In the genomic region with DNA sequence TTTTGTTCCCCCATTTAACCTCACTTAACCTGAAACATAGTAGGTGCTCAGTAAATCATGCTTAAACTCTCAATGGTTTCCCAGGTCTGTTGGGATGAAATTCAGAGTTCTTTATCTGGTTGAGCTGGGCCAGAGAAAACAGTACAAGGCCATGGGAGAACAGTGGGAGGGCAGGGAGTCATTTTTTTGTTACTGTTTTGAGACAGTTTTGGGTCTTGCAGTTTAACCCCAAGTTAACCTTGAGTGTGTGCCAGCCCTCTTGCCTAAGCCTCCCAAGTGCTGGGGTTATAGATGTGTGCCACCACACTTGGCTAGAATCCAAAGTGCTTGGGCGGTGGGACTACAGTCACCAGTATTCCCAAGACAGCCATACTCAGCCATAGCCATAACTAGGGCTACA, we compare ENCODE assay signal across 16 mouse cellular contexts. TPM values are rescaled to one million over a fixed set of nuclear protein-coding genes. Genes with fewer than 3 reads are reported as not detected.
DNase-seq lines count a peak whose midpoint lies in the region; ATAC-seq and TF ChIP-seq lines count a peak whose summit lies in the region.
"Had no signal": no experiment of that assay in that cellular context is flagged by ENCODE, and none has a peak within 500 bp of the region (broad histone marks: within the 10 kb centered on the region; RNA-seq: fewer than 3 reads in every experiment).

No protein-coding gene starts in this region.

- WGBS in liver, adult 2 months, result 15% methylated on average over 1 of the region's 1 CpGs
- 78% methylated on average over 1 of the region's 1 CpGs for WGBS in liver, embryonic 11.5 days

- no peaks in the 10 kb centered on the region for H3K27me3 ChIP-seq in liver, adult 2 months (ENCODE audit: control insufficient read depth, insufficient read depth, low read length)
- H3K27me3 ChIP-seq in liver, embryonic 11.5 days (replicated peaks; ENCODE audit: control insufficient read depth, insufficient read depth, low read length), result no peaks in the 10 kb centered on the region
- H3K27me3 ChIP-seq: midbrain, embryonic 12.5 days had no signal

- no peak overlapping the region for H3K4me3 ChIP-seq in liver, adult 2 months (ENCODE audit: insufficient read depth, low read depth, low read length)
- H3K4me3 ChIP-seq in liver, embryonic 11.5 days (ENCODE audit: low read depth, low read length), result no peak overlapping the region
- H3K4me3 ChIP-seq: midbrain, embryonic 12.5 days; myocyte had no signal

- H3K4me1 ChIP-seq in liver, adult 2 months (ENCODE audit: control insufficient read depth, insufficient read depth, low read length), result peaks cover 23% of the 10 kb centered on the region
- H3K4me1 ChIP-seq in liver, embryonic 11.5 days (replicated peaks; ENCODE audit: control insufficient read depth, insufficient read depth, low read length), result peaks cover 29% of the 10 kb centered on the region
- H3K4me1 ChIP-seq: midbrain, embryonic 12.5 days had no signal

- DNase-seq in liver, adult 2 months (ENCODE audit: extremely low read depth, low read depth, low spot score), result peak; percentile 67
- DNase-seq in liver, result no peak
- DNase-seq in adrenal gland, adult 2 months, result peak; percentile 83
- DNase-seq in liver, embryonic 11.5 days (ENCODE audit: low spot score), result no peak
- peak; percentile 79 for DNase-seq in testis, postnatal 14 days (ENCODE audit: low spot score)
- DNase-seq in left cerebral cortex, adult 9 months (ENCODE audit: low spot score in 2 of 2), result no peak
- no peak for DNase-seq in kidney, postnatal 25 days
- DNase-seq: cerebellum, adult 9-11 months; lung, postnatal 14 days had no signal

- no peak; the same call in 1 of the 2 replicates for ATAC-seq in liver, embryonic 11.5 days (replicated peaks; ENCODE audit: low FRiP score)

- H3K9me3 ChIP-seq in liver, embryonic 11.5 days (ENCODE audit: control insufficient read depth, low read length), result no peaks in the 10 kb centered on the region
- H3K9me3 ChIP-seq: midbrain, embryonic 12.5 days had no signal

- H3K9ac ChIP-seq in liver, adult 2 months (ENCODE audit: low read depth, low read length), result no peak overlapping the region
- H3K9ac ChIP-seq in liver, embryonic 11.5 days (ENCODE audit: low read depth, low read length), result no peak overlapping the region
- H3K9ac ChIP-seq: midbrain, embryonic 12.5 days had no signal

- peaks cover 20% of the 10 kb centered on the region for H3K79me2 ChIP-seq in liver, adult 2 months (ENCODE audit: control insufficient read depth, insufficient read depth, low read length)

- no peak for TF ChIP-seq CTCF in liver, adult 2 months (IDR thresholded peaks at IDR 0.05; ENCODE audit: low read depth, low read length)

- H3K36me3 ChIP-seq in liver, adult 2 months (ENCODE audit: control insufficient read depth, insufficient read depth, low read length), result 0 out of 2 replicates have a peak, but pooled peaks cover 2% of the 10 kb centered on the region
- no peaks in the 10 kb centered on the region for H3K36me3 ChIP-seq in liver, embryonic 11.5 days (ENCODE audit: control insufficient read depth, insufficient read depth, low read length)

- no peak overlapping the region for H3K27ac ChIP-seq in liver, adult 2 months (replicated peaks; ENCODE audit: insufficient read depth, low read depth, low read length)
- H3K27ac ChIP-seq in liver, embryonic 11.5 days (ENCODE audit: low read depth, low read length), result no peak overlapping the region
- H3K27ac ChIP-seq: midbrain, embryonic 12.5 days had no signal

- peak overlapping the region; percentile 46; the same call in 1 of the 2 replicates for H3K4me2 ChIP-seq in liver, embryonic 11.5 days
- H3K4me2 ChIP-seq: midbrain, embryonic 12.5 days had no signal

- no peak for TF ChIP-seq POLR2A in liver, adult 2 months (IDR thresholded peaks at IDR 0.05; ENCODE audit: extremely low read depth, insufficient read depth, low read length)

RNA-seq across cellular contexts. Expression of gene Trim26, which starts 7.8 kb away (rescaled TPM):
- total RNA-seq in liver, adult 2 months (2014; rRNA removed), result 13.5 and 14.0 TPM in 2 replicates
- 25.8 and 27.0 TPM in 2 replicates for polyA plus RNA-seq in liver, adult 2 months (2012; rRNA removed)
- total RNA-seq in adrenal gland, adult 2 months (2021), result 10 to 100 TPM; 49.1 to 54.6 TPM
- polyA plus RNA-seq in adrenal gland, adult 2 months (2012; rRNA removed), result 38.8 and 40.9 TPM in 2 replicates
- polyA plus RNA-seq in liver, embryonic 11.5 days (2014; fragmentation: Nextera tagmentation; extraction: Ambion mirVana), result 16.6 and 20.7 TPM in 2 replicates

RNA-seq across cellular contexts. Expression of gene Trim15, which starts 22.3 kb away (rescaled TPM):
- not detected in 2 replicates for total RNA-seq in liver, adult 2 months (2014; rRNA removed)
- polyA plus RNA-seq in liver, adult 2 months (2012; rRNA removed), result not detected in 2 replicates
- not detected for total RNA-seq in adrenal gland, adult 2 months (2021)
- not detected in 2 replicates for polyA plus RNA-seq in adrenal gland, adult 2 months (2012; rRNA removed)
- polyA plus RNA-seq in liver, embryonic 11.5 days (2014; fragmentation: Nextera tagmentation; extraction: Ambion mirVana), result 0.18 and 0.29 TPM in 2 replicates
- total RNA-seq: heart, adult 8-10 months; heart, postnatal 25 days had no signal
- polyA plus RNA-seq: myocyte had no signal

RNA-seq across cellular contexts. Expression of gene Trim10, which starts 24.6 kb away (rescaled TPM):
- 0.07 TPM in 1 of 2 replicates, not detected in the other for total RNA-seq in liver, adult 2 months (2014; rRNA removed)
- not detected in 2 replicates for polyA plus RNA-seq in liver, adult 2 months (2012; rRNA removed)
- total RNA-seq in adrenal gland, adult 2 months (2021), result under 1 TPM; 0.12 to 0.14 TPM
- 0.04 TPM in 1 of 2 replicates, not detected in the other for polyA plus RNA-seq in adrenal gland, adult 2 months (2012; rRNA removed)
- polyA plus RNA-seq in liver, embryonic 11.5 days (2014; fragmentation: Nextera tagmentation; extraction: Ambion mirVana), result 70.1 and 81.4 TPM in 2 replicates
- polyA plus RNA-seq: myocyte had no signal

RNA-seq across cellular contexts. Expression of gene H2-M10.6, which starts 32.8 kb away (rescaled TPM):
- not detected in 2 replicates for total RNA-seq in liver, adult 2 months (2014; rRNA removed)
- not detected in 2 replicates for polyA plus RNA-seq in liver, adult 2 months (2012; rRNA removed)
- not detected for total RNA-seq in adrenal gland, adult 2 months (2021)
- polyA plus RNA-seq in adrenal gland, adult 2 months (2012; rRNA removed), result not detected in 2 replicates
- polyA plus RNA-seq in liver, embryonic 11.5 days (2014; fragmentation: Nextera tagmentation; extraction: Ambion mirVana), result not detected in 2 replicates
- total RNA-seq: heart, adult 8-10 months; heart, postnatal 25 days had no signal
- polyA plus RNA-seq: forebrain, embryonic 11.5 days; limb, embryonic 11.5 days; midbrain, embryonic 12.5 days; myocyte; stomach, embryonic 14.5 days had no signal

RNA-seq across cellular contexts. Expression of gene Trim40, which starts 45.2 kb away (rescaled TPM):
- not detected in 2 replicates for total RNA-seq in liver, adult 2 months (2014; rRNA removed)
- polyA plus RNA-seq in liver, adult 2 months (2012; rRNA removed), result 0.05 TPM in 1 of 2 replicates, not detected in the other
- total RNA-seq in adrenal gland, adult 2 months (2021), result 1 to 10 TPM in 1 of 2 experiments, under 1 TPM in 1; 0.23 to 1.3 TPM
- polyA plus RNA-seq in adrenal gland, adult 2 months (2012; rRNA removed), result 0.33 and 0.86 TPM in 2 replicates
- not detected in 2 replicates for polyA plus RNA-seq in liver, embryonic 11.5 days (2014; fragmentation: Nextera tagmentation; extraction: Ambion mirVana)
- total RNA-seq: heart, postnatal 25 days had no signal
- polyA plus RNA-seq: forebrain, embryonic 11.5 days; limb, embryonic 11.5 days; midbrain, embryonic 12.5 days; myocyte; stomach, embryonic 14.5 days had no signal

Comparison
In these comparisons a context has a peak if more than half of its experiments do, and no peak if none do; other contexts are left out.
1. DNase-seq: peak in liver, adult 2 months (single experiment), adrenal gland, adult 2 months (single experiment) and testis, postnatal 14 days (single experiment); none in liver (single experiment), liver, embryonic 11.5 days (single experiment), left cerebral cortex, adult 9 months (0 of 2) and kidney, postnatal 25 days (0 of 2).
2. RNA of gene Trim10, which starts 24.6 kb away (polyA plus RNA-seq): 70.1 to 81.4 TPM in liver, embryonic 11.5 days; 0.04 TPM in adrenal gland, adult 2 months and not detected in liver, adult 2 months; every median in the first group is over 10 times any median in the second.